Mouse (Mus musculus): ENCODE results near the gene Fgf2.

Gene Fgf2

GRCm38 (mm10) chr3:37418961-37419457 is 70.9 kb downstream of the Fgf2 start:
- DNase-seq, result peak in 1 of 2 experiments; percentile 69

GRCm38 (mm10) chr3:37419458-37419991 is 71.4 kb downstream of the Fgf2 start, which contains the start of gene Spata5:
Gene Spata5, plus strand, starts transcription at chr3:37419896.
- peak; percentile 96 to 98 for DNase-seq

- peak; percentile 90 for DNase-seq
These were observed 71.9 kb downstream of the Fgf2 start, which contains the start of gene Nudt6 for GRCm38 (mm10) chr3:37420072-37420471. Gene Nudt6, minus strand, starts transcription at chr3:37420211.

GRCm38 (mm10) chr3:37420641-37421040 is 72.5 kb downstream of the Fgf2 start:
- no peak for DNase-seq

GRCm38 (mm10) chr3:37421179-37421578 is 73.0 kb downstream of the Fgf2 start:
- DNase-seq, result no peak

- no peak for DNase-seq
These were observed 77.9 kb downstream of the Fgf2 start for GRCm38 (mm10) chr3:37426069-37426468.

- no peak for DNase-seq
These were observed 82.2 kb downstream of the Fgf2 start for GRCm38 (mm10) chr3:37430359-37430758.

GRCm38 (mm10) chr3:37439770-37440169 is 91.6 kb downstream of the Fgf2 start:
- no peak for DNase-seq

GRCm38 (mm10) chr3:37443409-37443808 is 95.3 kb downstream of the Fgf2 start:
- DNase-seq, result no peak

GRCm38 (mm10) chr3:37455992-37456391 is 107.8 kb downstream of the Fgf2 start:
- DNase-seq, result no peak

Data from cerebellum, postnatal 36 days (tissue).